Mouse (Mus musculus): ENCODE results near the gene Sgpl1.

Gene Sgpl1

DNA sequence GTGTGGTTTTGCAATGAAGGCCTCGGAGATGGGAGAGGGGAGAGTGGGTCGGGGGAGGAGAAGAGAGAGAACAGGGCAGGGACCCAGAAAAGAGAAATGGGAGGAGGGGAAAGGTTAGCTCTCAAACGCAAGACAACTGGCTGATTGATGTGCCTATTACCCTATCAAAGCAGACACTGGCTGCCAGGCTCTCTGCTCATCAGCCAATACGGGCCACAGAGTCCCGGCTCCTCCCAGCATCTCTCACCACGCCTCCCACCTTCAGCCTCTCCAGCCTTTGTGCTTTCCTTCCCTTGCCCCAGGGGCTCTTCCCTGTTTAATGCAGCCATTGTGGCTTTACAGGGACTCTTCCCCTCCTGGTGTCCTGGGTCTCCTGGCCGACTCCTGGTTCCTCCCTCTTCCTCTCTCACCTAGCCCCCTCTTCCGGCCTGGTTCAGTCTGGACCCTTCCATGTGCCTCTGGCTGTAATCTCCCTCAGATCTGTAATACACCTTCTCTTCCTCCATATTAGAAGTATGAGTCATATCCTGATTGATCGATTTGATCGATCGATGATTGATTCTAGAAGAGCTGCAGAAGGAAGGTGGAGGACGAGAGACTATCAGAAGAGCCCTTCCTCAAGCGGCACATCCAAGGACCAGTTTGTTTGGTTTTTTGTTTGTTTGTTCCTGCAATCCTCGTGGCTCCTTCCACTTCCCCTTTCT lies 67.1 kb downstream of the Sgpl1 start:
- peak; percentile 34 to 62 for DNase-seq

DNA sequence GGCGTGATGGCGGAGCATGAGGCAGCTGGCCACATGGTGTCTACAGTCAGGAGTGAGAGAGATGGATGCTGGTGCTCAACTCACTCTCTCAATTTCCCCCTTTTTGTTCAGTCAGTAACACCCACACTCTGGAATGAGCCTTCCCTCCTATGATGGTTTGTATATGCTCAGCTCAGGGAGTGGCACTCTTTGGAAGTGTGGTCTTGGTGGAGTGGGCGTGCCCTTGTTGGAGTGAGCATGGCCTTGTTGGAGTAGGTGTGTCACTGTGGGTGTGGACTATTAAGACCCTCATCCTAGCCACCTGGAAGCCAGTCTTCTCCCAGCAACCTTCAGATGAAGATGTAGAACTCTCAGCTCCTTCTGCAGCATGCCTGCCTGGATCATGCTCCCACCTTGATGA lies 71.9 kb downstream of the Sgpl1 start:
- DNase-seq: no peak

DNA sequence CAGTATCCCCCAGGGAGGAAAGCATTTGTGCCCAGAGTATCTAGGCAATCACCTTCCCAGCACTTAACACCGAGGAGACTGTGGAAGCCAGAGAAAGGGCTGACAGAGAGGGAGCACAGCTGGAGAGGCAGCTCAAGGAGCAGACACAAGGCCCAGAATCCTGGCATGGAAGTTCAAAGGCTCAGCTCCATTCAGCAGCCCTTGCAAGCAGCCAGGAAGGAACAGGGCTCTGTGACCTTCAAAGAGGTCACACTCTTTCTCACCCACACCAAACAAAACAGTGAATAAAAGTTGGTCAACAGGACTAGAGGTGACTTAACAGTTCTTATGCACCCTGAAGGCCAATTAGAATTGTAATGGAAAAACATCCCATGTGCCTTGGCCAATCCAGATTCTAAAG lies 72.9 kb downstream of the Sgpl1 start:
- DNase-seq: no peak

DNA sequence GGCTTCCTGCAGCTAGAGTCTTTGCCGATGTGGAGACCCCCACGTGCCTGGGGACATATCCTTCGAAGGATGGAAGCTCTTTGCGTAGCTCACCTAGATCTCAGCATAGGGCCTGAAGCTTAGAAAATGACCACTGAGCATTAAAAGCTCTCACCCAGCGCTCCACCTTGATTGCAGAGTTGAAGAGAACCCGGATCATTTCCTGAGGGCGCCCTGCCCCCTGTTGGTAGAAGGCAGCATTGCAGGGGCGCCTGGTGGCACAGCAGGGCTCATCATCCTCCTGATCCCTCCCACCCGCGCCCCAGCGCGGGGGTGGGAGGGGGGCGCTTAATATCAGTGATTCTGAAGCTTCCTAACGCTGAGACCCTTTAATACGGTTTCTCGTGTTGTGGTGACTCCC lies 75.2 kb downstream of the Sgpl1 start:
- peak; percentile 50 to 52 for DNase-seq

DNA sequence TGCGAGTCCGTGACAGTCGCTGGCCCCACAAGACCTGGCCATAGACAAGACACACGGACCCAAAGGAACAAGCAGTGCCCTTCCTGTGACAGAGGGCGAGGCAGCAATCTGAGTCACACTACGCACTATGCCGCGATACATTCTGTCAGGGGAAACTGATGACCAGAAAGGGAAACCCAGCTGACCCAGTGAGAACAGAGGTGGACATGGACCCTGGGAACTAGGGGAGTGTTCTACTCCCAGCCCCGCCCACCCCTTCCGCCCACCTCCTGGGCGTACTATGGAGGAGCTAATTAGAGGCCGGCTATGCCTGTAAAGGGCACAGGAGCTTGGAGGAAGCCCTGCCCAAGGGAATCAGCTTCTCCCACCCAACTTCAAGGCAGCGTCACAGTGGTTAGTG lies 78.3 kb downstream of the Sgpl1 start:
- no peak for DNase-seq

DNA sequence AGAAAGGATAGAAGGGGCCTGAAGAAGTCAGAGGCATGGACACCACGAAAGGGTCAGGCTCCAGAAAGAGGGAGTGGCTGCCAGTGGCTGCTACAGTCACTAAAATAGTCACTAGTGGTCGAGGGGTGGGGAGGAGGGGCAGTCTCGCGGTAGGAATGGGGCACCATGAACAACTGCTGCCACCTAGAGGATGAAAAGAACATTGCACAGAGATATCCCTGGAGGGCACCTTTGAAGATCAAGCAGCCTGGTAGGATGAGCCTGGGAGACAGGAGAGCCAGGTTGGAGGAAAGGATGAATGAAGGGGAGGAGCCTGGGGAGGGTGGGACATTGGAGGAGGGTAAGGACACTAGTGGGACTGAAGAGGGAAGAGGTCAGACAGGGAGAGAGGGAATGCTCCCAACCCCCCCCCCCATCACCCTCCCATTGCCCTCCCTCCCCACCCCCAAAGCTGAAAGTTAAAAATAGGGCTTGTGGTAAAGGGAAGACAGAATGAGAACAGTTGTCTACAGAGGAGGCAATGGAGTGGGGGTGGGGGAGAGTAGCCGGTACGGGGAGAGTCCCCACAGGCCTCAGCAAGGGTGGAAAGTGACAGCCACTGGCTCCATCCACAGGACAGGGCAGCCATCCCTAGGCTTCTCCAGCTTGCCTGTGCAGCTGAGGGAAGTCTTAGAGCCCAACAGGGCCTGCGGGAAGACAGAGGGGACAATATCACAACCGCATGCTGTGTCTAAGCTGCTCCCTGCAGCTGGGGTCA lies 78.9 kb downstream of the Sgpl1 start:
- peak; percentile 11 to 22 for DNase-seq

DNA sequence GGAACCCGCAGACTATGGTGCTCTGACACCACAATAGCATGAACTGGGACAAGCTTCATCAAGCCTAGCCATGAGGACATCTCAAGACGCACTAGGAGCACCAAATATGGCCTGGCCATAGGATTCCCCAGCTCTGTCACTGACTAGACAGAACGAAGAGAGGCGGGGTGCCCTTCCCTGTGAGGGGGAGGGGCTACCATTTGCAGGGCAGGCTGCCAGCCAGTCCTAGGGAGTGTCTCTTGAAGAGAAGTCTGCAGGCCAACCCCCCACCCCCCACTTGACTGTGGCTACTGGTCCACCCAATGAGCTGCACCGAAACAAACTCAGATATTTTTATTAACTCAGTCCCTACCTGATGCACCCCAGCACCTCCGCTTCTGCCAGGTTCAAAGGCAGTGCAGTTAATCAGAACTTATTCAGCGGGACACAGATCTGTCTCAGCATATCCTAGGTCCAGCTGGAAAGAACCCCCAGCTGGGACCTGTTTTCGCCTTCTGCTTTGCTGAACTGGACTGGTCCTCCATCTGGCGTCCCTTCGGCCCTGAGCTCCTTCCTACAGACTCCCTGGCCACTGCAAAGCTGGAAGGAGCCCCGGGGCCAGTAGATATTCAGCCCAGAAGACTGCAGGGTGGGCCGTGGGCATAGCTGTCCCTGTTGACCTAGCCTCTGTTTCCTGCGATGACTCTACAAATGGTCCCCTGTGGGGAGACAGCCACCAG lies 82.1 kb downstream of the Sgpl1 start:
- no peak for DNase-seq

DNA sequence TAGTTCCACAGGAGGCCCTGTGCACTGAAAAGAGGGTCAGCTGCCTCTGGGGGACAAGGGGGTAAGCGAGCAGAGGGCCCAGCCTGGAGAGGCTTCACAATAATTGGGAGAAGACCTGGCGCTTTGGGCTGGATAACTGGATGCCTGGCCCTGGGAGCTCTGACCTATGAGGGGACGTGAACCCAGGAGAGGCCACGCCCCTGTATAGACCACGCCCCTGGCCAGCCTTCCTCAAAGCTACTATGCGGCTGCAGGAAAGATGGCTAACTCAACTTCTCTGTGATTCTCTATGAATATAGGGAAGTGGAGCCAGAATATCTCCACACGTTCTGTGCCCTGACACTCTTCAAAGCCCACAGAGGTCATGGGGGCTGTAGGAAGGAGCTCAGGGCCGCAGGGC lies 82.9 kb downstream of the Sgpl1 start:
- no peak for DNase-seq

DNA sequence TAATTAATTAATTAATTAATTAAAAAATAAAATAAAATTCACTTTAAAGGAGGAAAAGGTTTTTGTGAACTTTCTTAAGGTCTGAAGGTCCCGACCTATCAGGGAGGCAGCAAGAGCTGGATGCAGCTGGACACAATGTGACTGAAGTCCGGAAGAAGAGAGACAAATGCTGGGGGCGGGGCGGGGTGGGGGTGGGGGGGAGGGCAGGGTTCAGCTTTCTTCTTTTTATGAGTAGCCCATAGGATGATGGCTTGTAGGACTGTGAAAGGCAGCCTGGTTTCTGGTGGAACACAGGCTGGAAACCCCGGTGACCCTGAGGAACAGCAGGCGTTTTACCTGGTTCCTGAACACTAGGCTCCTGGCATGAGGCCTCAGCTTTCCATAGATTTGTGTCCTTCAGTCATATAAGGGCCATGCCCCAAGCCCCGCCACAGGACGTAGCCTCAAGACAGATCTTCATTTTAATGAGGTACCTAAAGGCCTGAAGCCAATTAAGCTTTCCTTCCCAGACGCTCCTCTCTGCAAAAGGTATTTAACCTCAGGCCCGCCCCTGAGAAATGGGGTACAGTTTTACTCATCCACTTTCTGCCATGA lies 84.1 kb downstream of the Sgpl1 start:
- no peak for DNase-seq

DNA sequence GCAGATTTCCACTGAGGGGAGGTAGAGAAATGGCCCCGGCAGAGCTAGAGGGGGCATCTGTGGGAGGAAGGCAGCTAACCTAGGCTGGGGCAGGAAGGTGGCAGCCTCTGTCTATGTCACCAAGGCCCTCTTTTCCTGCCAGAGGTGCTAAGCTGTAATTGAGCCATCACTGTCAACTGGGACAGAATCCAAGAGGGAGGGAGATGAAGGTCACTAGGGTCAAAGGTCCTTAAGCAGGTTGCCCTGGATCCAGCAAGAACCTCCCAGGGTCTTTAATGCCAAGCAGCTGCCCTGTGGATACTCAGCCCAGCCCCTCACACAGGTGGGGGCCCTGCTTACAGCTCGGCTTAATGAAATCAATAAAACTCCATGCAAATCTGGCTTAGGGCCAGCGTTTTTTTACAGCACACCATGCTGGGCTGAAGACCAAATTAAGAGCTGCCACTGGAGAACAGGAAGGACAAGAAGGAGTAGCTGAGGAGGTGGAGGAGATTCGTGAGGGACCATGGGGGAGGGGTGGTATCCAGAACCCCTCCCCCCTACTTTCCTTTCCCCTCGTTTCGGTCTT lies 87.9 kb downstream of the Sgpl1 start:
- DNase-seq: no peak

DNA sequence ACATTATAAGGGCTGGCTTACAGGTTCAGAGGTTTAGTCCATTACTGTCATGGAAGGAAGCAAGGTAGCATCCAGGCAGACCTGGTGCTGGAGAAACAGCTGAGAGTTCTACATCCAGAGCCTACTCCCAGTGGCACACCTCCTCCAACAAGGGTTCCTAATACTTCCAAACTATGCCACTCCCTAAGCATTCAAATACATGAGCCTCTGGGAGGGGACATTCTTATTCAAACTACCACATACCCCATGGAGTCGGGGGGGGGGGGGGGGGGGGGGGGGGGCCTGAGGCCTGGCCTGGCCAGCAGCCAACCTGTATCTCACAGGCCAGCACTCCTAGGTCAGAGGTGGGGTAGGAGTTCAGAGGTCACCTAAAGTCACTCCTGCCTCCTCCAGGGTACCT lies 88.4 kb downstream of the Sgpl1 start:
- DNase-seq: no peak

DNA sequence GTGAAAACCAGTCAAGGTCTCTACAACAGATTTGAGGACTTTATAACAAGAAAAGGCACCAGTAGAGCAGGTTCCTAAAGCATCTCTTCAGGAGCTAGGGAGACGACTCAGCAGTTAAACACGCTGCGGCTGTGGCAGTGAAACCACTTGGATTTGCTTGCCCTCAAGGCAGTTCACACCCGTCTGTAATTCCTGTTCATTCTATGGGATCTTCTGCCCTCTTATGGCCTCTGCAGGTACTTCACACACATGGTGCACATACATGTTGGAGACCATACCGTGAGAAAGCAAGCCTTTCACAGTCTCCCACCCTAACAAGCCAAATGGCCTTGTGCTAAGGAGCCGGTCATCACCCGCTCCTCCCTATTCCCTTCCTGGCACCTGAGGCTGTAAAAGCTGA lies 90.8 kb downstream of the Sgpl1 start:
- no peak for DNase-seq

DNA sequence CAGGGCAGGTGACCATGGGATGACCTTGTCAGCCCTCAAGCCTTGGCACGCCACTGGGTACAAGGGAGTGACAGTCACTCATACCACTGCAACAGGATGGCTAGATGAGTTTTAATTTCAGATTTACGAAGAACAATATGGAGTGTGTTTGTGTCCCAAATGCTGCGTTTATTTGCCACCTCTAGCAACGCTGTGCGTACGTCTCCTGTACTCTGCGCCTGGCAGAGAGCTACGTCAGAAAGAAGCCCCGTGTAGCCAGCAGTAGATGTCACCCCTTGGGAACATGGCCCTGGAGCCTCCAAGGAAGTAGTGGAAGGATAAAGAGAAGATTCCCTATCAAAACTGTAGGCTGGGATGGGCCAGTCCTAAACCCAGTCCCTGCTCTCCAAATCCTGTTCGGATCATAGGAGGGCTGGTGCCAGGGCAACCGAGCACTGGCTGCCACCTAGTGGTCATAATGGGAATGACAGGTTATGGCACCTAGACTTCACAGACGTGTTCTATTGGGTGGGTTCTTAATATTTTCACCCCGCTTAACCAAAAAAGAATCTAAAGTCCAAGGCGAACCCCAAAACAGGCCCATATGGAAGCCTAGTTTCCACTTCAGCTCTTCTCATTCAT lies 95.4 kb downstream of the Sgpl1 start:
- DNase-seq: peak; percentile 25 to 37

Data from thymus, postnatal 36 days (tissue).